Mouse (Mus musculus) heart, postnatal 10 days (tissue): ENCODE data around the gene Ndufb7. TPM values are rescaled to one million over a fixed set of nuclear protein-coding genes. Genes with fewer than 3 reads are reported as not detected.
"Not testable (repeated sequence)": the region's sequence is repeated elsewhere in the genome, so short reads cannot be mapped to it uniquely, and the experiment has no call there.

Source experiments
- DNase-seq, 2 experiments: peaks; one replicate each; pipeline ENCODE4 v3.0.0; 2021
- intact Hi-C: fragments of 180-260 bp; cut with DNase I; formaldehyde crosslinking; loops from one replicate; pipeline ENCODE4 v1.15.1; 2025
- total RNA-seq, 2 experiments: library from RNA; stranded (reverse); gene quantifications; 2 replicates each; pipeline ENCODE4 v1.2.3; 2021

Ndufb7 gene
- total RNA-seq = 100 to 1,000 TPM; 597 to 620 TPM

DNA sequence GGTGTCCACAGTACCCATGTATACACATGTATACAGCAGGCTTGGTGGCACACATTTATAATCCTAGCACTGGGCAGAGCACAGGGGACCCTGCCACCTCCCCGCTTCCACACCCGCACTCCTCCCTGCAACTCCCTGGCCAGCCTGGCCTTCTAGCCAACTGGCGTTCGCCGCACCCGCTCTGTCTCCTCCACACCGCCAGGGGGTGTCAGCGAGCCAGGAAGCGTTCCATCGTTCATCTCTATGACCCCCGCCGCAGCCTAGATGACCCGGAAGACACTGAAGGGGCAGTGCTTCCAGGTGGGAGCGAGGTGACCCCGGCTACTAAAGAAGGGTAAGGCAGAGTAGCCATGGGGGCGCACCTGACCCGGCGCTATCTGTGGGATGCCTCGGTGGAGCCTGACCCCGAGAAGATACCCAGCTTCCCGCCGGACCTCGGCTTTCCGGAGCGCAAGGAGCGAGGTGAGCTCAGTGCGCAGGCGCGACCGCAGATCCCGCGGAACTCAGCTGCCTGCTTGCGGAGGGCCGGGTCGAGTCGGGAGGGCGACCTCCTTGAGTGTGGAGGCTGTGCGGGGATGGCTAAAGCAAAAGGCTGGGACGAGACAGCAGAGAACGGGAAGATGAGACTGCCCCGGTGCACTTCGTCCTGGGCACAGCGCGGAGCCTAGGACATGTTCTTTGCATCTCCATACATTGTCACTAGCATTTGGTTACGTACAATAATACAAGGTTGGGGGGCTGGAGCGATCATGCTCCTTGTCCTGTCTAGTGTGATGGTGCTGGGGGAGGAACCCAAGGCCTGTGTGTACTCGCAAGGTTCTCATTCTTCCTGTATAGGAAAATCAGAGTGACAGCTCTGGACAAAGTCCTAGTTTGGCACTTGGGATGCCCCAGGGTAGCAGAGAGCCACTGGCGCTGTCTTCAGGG, at the start of gene Ndufb7:
TSS of gene Ndufb7 (plus strand) at position 203 of the 927 bp plus-strand sequence.
- DNase-seq = peak; percentile 96 to 98
- intact Hi-C loops = loop anchor here (5.0 kb wide), 1 partner anchor 56 kb away; no protein-coding TSS in a partner anchor

DNA sequence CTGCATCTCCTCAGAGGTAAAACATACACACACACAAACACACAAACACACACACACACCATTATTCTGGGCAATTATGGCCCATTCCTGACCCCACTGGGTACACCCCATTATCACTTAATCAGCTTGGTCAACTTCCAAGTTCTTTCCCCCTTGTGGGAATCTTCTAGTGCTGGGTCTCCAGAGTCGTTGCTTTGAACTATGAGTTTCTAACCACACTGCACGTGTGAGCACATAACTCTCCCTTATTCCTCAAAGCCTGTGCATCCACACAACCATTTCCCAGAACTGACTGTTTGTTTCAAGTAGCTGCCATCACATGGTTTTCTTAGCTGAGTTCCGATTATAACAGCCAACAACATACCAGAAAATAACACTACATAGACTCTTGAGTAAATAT, 46.0 kb upstream of the Ndufb7 start:
- no peak for DNase-seq
- intact Hi-C loops = no loop called here

DNA sequence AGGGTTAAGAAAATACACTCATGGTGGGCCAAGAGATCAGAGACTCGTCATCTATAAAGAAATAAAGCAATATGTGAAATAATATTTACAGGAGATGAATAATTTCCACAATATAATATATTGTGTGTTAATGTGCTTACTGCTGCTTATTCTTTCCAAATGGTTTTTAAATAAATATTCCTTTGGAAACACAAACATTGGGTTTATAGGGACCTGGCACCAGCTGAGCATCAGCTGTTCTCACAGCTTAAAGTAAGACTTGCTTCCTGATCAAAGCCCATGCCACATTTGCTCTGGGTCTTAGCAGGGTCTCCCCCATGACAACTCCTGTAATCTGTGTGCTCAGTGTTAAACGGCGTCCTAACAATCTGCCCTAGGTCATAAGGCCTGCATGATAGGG, 45.6 kb upstream of the Ndufb7 start:
- intact Hi-C loops, DNase-seq: not testable (repeated sequence)

DNA sequence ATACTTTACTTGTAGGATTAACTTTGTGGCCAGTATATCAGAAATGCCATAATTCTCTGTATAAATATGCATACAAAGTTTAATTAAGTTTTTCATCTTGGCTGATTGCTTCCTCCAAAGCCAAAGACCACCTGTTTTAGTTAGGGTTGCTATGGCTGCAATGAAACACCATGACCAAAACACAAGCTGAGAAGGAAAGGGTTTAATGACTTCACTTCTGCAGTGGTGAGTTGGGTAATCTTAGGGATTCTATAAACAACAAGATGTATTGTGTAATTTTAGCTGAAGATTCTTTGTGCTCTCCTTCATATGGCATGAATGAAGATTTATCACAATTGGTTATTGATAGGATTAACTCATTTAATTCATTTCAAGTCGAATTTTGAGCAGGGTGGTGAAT, 45.2 kb upstream of the Ndufb7 start:
- intact Hi-C loops = no loop called here
- DNase-seq = no peak

DNA sequence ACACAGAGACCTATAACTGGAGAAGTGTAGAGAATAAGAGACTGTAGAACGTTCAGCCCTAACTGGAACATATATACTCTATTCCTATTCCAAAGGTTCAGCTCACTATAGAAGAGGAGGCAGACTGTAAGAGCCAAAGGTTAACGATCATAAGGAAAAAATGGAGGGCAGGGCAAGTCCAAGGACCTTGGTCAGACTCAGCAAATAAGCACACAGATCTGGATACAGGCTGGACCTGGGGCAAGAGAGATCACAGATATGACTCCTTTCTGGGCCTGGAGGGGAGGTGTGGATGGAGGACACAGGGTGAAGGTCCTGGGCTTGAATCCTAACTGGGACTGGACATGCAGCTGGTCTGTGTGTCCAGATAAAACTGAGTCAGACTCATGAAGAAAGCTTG, 31.7 kb upstream of the Ndufb7 start:
- intact Hi-C loops = no loop called here
- DNase-seq = no peak

DNA sequence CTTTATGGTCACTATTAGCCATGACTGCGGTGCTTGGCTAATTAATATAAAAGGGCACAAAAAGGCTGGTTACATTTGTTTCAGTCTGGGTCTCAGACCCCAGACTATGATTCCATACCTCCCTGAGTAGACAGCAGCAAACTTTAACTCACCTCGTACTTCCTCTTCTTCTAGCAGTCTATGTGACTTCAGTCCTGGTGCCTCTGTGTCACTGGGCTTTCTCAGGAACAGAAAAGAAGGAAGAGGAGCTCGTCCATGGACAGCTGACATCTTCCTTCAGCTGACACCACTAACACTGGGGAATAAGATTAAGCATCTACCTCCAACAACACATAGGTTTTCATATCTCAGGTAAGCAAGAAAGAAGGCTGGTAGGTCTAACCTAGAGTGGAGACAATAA, 30.7 kb upstream of the Ndufb7 start, which contains the start of gene Olfr370:
TSS of gene Olfr370 (plus strand) at position 45 of the 400 bp plus-strand sequence.
- no peak for DNase-seq
- intact Hi-C loops = no loop called here

DNA sequence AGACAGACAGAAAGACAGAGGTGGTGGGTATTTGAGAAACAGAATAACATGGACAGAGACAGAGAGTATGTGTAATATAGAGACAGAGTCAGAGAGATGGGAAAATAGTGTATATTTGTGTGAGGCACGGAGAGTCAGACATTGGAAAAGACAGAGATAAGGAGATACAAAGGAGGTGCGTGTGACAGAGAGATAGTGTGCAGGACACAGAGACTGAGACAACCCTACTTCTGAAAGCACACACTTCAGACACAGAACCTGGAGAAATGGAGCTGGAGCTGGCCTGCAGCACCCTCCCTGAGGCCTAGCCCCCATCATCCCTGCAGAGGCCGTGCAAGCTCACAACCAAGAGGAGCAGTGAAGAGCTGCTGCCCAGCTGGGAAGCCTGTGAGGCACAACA, 3.8 kb upstream of the Ndufb7 start:
- no peak for DNase-seq
- intact Hi-C loops = no loop called here

DNA sequence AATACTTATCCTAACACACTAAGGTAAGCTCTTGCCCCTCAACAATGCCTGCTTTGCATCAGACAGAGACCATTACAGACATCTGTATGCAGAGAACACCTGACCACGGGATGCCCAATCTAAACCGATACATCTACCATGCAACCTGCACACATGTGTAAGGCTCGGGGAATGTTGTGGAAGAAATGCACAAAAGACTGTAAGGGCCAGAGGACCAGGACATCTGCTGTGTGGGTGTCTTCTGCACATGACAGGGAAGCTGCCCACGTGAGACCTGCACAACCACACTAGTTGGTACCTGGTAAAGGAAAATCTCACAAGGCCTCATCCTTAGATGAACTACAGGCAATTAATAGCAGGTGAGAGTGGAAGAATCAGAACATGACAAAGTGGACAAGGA, 3.2 kb upstream of the Ndufb7 start:
- intact Hi-C loops = no loop called here
- no peak for DNase-seq

DNA sequence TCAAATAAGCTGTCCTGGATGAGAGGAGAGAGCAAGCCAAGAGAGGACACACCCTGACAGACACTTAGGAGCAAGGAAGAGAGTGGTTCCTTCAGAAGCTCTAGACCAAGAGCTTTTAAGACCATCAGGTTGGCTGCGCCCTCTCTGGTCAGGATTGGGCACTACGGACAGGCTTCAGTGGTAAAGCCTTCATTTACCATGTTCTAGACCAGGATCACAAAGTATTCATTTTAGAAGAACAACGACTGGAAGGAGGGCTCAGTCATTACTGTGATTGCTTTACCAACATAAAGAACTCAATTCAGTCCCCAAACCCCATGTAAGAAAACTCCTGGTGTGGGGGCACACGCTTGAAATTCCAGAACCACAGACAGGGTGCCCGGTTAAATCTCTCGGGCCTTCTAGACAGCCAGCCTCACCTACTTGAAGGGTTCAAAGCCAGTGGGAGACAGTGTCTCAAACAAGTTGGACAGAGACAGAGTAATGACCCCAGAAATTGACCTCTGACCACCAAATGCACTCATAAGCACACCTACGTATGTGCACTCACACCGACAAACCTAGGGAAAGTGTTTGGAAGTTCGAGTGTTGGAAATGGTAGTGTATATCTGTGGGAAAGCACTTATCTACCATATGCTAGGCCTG, 618 bp upstream of the Ndufb7 start:
- intact Hi-C loops = loop anchor here (5.0 kb wide), 1 partner anchor 56 kb away; no protein-coding TSS in a partner anchor

DNA sequence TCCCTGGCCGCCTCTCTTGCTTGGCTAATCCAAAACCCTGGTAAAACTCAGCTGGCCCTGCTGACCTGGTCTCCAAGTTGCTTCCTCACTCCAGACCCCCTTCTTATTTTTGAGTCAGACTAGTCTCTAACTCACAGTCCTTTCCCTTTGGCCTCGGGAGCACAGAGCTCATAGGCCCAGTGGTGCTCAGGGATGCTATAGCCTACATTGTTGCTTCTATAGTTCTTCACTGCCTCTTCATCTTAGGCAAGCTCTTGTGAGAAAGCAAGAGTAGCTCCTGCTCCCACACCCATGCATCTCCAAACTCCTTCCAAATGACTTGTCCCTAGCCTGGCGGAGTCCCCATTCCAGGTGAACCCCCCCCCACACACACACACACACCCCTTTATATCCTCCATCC, 1.2 kb downstream of the Ndufb7 start:
- peak in 1 of 2 experiments; percentile 1 for DNase-seq
- intact Hi-C loops = loop anchor here (5.0 kb wide), 1 partner anchor 55 kb away; no protein-coding TSS in a partner anchor

More for the DNA sequence above, 618 bp upstream of the Ndufb7 start:
- peak in 1 of 2 experiments; percentile 6 for DNase-seq

DNA sequence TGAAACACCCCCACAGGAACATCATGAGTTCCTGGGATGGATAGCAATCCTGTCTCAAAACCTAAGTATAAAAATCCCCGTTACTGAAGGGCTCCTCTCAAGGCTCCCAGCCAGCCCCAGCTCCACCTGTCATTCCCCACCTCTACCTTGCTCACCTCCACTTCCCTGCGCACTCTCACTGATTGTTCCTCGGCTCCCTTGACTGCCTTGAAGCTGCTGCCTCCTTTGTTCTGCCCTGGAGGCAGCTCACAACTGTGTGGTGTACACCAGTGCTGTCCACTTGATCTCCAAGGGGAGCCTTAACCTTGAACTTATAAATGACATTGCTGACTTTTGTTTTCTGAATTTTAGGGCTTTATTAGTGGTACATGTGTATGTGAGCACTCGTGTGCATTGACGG, 1.7 kb downstream of the Ndufb7 start:
- intact Hi-C loops = loop anchor here (5.0 kb wide), 1 partner anchor 54 kb away; no protein-coding TSS in a partner anchor
- peak in 1 of 2 experiments; percentile 0 for DNase-seq

DNA sequence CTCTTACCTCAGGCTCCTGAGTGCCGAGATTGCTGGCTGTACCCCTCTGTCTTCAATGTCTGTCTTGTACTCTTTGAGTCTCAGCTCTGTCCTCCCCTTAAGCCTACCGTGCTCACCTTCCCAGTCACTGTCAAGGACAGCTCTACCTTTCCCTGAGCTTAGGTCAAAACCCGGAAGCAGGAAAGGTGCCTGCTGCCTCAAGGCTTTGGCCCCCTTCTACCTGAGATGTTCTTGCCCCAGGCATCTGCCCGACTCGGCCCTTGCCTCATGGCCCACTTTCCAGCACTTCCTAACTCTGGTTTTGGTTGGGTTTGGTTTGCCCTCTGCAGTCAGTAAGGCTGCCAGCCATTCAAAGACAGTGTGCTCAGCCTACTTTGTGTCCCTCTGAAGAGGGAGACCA, 2.3 kb downstream of the Ndufb7 start:
- intact Hi-C loops = loop anchor here (5.0 kb wide), 1 partner anchor 54 kb away; no protein-coding TSS in a partner anchor
- DNase-seq = peak in 1 of 2 experiments; percentile 1

DNA sequence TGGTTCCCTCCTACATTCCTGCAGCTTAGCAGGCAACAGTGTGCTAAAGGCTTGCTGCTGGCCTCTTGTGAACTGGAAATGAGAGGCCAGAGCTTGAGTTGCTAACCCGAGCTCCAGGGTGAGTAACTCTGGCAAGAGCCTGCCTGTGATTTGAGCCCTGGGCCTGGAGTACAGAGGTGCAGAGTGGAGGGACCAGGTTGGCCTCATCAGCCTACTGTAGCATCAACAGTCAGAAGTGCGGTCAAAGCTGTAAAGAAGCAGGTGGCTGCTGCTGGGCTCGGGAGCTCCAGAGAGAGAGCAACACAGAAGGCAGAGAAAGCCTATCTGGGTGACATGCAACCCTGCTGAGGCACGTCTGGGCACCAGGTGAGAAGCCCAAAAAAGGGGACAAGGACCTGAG, 2.7 kb downstream of the Ndufb7 start:
- peak in 1 of 2 experiments; percentile 1 for DNase-seq
- intact Hi-C loops = loop anchor here (5.0 kb wide), 1 partner anchor 53 kb away; no protein-coding TSS in a partner anchor

DNA sequence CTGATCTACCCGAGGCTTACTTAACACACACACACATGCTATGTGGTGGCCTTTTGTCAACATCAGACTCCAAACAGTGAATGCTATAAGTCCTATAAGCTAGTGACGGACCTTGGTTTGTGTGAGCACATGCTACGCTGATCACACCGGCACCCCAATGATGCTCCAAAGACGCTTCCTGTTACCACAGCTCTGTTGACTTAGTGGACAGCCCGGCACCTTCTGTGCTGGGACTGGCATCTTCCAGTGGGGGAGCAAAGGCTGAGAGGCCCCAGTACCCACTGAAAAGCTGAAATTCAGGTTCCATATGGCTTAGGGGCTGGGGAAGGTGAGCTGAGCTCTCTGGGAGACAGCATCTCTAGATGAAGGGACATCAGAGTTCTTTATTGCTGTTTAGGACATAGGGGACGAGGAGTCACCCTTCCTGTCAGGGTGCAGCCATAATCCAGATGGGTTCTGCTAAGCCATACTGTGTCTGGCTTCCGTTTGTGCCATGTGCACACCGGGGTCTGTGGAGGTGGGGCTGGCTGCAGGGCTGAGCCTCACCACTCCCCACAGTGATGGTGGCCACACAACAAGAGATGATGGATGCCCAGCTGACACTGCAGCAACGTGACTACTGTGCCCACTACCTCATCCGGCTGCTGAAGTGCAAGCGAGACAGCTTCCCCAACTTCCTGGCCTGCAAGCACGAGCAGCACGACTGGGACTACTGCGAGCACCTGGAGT, 4.0 kb downstream of the Ndufb7 start:
- intact Hi-C loops = no loop called here
- no peak for DNase-seq

DNA sequence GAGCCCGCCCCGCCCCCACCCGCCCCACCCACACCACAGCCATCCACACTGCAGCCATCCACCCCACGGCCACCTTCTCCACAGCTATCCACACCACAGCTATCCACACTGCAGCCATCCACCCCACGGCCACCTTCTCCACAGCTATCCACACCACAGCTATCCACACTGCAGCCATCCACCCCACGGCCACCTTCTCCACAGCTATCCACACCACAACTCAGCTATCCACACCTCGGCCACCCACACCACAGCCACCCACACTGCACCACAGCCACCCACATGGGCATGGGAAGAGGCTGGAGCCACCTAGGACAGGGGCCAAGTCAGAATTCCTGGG, 4.5 kb downstream of the Ndufb7 start:
- intact Hi-C loops, DNase-seq: not testable (repeated sequence)

DNA sequence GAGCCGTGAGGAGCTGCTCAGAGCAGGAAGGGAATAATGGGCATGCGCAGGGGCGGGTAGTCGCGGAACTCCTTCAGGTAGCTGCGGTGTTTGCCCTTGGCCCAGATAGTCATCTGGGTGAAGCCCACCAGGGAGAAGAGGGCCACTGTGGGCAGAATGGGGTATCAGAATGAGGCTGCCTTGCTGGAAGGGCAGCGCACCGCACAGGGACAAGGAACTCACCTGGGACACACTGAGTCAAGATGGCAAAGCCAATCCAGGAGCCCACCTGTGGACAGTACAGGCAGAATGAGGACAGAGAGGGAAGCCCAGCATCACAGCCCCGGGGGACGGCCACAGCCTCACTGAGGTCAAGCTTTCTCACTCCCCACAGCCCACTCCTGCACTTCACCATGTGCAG, 5.3 kb downstream of the Ndufb7 start:
- intact Hi-C loops = no loop called here

DNA sequence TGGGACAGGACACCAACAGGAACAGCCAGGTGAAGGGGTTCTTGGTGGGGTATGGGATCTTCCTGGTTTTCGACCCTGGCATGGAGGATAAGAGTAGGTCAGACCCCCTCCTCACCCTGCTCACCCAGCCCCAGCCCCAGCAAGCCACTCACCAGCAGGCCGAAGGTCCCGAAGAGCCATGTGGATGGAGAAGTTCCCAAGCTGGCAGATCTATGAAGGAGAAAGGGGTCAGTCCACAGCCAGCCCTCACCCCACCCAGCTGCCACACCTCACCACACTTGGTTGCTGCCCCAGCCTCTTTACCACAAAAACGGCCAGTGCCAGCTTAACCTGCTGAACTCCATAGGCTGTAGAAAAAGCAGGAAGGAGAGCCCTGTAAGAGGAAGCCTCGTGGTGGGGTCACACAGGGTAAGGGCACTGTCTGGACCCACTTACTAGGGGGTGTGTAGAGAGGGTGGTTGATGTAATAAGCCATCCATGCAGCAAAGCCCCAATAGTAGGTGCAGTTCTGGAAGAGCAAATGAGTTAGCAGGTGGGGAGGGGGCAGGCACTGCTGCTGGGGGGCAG, 5.9 kb downstream of the Ndufb7 start:
- intact Hi-C loops = no loop called here
- DNase-seq = peak in 1 of 2 experiments; percentile 0

More for the DNA sequence above, 5.3 kb downstream of the Ndufb7 start:
- peak in 1 of 2 experiments; percentile 1 for DNase-seq

DNA sequence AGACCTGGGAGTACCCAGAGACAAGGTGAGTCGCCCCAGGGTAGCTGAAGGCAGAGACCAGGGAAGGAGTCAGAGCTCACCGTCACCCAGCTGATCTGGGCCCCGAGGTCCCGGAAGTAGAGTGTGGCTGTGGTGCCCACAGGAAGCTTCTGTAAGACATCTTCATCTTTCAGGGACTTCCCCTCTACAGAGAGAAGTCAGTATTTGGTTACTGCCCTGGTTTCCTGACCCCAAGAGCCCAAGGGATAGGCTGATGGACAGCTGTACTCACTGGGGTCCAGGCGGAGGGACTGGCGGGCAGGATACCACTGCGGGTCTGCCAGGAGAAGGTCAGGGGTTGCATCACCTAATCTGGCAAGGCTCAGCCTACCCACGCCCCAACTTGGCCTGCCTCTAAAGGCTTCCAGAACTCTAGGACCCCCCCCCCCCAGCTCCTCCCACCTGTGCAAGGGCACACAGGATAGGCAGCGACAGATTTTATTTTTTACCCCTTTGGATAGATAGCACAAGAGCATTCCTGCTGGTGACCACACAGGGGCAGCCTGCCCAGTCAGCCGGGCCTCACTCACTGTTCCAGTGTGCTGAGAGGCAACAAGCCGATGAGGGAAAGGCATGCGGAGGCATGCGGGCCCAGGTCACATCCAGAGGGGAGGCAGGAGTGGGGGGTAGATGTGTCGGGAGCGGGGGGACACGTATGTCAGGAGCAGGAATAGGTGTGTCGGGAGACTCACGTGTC, 6.8 kb downstream of the Ndufb7 start:
- intact Hi-C loops = no loop called here
- DNase-seq = peak; percentile 75 to 77

DNA sequence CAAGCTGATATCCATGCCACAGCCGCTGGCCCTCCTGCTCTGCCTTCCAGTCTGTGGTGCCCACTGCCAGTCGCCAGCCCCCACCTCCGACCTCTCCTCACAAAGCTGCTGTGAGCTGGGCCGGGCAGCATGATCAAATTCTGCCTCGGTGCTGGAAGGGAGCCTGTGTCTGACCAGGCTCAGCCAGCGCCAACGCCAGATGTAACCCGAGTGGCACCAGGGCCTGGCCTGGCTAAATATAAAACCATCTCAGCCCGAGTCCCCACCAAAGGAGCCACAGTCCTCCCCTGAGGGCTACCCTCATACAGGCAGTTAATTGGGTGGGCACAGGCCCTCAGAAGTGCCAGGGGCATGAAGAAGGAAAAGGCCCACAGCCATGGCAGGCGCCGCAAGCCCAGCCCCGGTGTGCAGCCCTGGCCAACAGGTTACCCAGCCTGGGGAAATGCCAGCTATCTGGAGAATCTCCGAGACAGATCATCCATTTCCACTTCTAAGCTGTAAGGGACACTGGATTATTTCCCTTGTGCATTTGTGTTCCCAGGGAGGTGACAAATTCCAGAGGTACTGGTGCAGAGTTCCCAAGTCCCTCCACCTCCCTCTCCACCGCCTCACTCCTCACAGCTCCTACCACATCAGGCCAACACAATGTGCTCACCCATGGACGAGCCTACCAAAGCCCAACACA, 8.3 kb downstream of the Ndufb7 start:
- peak in 1 of 2 experiments; percentile 44 for DNase-seq
- intact Hi-C loops = no loop called here
